Mouse (Mus musculus) left cerebral cortex, adult 18-20 months (tissue): ENCODE data around the gene Arhgef3. TPM values are rescaled to one million over a fixed set of nuclear protein-coding genes. Genes with fewer than 3 reads are reported as not detected.
A peak's percentile ranks its signal among the peaks of the same experiment; 100 is the strongest.

Source experiments
- DNase-seq, 2 experiments: peaks; one replicate each; pipeline ENCODE4 v3.0.0; 2021 to 2022; ENCODE audit warnings: low spot score in 2 of 2, mixed read lengths in 1 of 2
- microRNA-seq, 2 experiments: library from miRNA; unstranded; fragments of <30 nt; microRNA quantifications; one replicate each; pipeline ENCODE4 v1.2.0; 2021
- total RNA-seq, 2 experiments: library from RNA; stranded (reverse); gene quantifications; 2 replicates each; pipeline ENCODE4 v1.2.3; 2021

Gene Arhgef3
- total RNA-seq, 2 experiments from 2014 or later, result 67.4 to 85.3 TPM

GRCm38 (mm10) chr14:27405452-27405851 lies 290.8 kb downstream of the Arhgef3 start:
- no peak for DNase-seq

GRCm38 (mm10) chr14:27405947-27406346 lies 291.2 kb downstream of the Arhgef3 start:
- DNase-seq, result no peak

DNA sequence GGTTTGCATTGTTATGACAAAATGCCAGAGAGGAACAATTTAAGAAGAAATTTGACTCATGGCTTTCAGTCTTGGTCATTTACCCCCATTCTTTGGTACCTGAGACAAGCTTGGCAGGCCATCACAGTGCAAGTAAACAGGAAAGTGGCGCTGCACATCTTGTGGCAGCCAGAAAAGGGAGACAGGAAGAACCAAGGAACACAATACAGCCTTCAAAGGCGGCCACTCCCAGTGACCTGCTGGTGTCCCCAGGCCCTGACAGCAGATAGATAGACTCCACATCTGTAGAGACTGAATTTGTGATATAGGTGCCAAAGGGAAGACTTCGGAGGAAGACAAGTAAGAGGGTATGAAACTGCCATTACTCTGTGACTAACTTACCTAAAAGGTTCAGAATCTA lies 293.5 kb downstream of the Arhgef3 start:
- DNase-seq, result no peak

DNA sequence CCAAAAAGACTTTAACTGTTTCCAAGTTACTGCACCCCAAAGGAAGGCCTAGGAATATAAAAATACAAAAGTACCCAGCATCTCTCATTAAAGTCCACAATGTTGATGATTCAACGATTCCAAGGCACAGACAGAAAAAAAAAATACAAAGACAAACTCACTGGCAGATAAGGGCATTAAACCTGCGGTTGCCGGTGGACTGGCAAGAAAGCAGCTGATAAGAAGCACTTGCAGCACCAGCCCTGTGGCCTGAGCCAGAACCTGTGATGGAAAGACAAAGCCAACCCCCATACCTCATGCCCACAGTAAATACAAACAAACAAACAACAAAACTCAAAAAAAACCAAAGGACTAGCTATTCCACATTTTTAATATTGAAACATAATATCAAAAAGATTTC lies 295.0 kb downstream of the Arhgef3 start:
- no peak for DNase-seq

- no peak for DNase-seq
These were observed 296.8 kb downstream of the Arhgef3 start for GRCm38 (mm10) chr14:27411492-27411891.

- DNase-seq, result no peak
These were observed 298.0 kb downstream of the Arhgef3 start for GRCm38 (mm10) chr14:27412699-27413098.

DNA sequence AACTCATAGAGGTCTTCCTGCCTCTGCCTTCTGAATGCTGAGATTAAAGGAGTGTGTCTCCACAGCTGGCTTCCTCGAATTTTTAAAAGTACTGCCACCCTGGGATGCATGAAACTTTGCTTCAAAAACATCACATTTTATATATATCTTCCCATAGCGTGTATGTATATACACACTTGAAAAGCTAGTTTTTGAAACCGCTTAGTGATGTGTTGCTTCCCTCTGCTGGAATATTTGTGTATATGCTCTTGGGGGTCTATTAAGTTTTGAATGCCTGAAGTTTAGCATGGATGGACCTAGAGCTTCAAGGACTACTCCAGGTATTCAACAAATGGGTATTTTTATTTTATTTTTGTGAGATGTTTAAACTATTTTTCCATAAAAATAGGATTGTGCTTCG lies 299.3 kb downstream of the Arhgef3 start:
- DNase-seq, result no peak

- no peak for DNase-seq
These were observed 306.1 kb downstream of the Arhgef3 start for GRCm38 (mm10) chr14:27420816-27421215.

- DNase-seq, result no peak
These were observed 307.6 kb downstream of the Arhgef3 start for GRCm38 (mm10) chr14:27422301-27422700.

GRCm38 (mm10) chr14:27428573-27428972 lies 313.9 kb downstream of the Arhgef3 start, which contains the start of gene Fam208a:
Fam208a (plus strand) TSS chr14:27428834.
- peak; percentile 87 to 91 for DNase-seq

GRCm38 (mm10) chr14:27428973-27429711 lies 314.4 kb downstream of the Arhgef3 start:
- DNase-seq, result peak; percentile 79 to 89

DNA sequence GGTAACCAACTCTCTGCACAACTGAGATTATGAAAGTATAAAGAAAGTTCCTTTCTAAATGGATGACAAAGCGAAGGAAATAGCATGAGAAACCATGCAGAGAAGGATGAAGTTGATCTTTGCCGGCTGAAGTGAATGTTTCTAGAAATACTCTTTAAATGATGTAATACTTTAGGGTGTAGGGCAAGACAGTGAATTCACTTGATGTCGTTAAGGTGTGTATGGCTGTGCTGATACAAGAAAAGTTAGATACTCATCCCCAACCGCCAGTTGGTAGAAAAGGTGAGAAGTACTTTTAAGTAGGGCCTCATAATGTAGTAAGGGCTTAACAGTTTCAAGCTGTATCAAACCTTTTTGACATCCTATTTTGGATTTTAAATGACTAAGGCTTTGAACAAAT lies 315.6 kb downstream of the Arhgef3 start:
- DNase-seq, result no peak

- no peak for DNase-seq
These were observed 317.4 kb downstream of the Arhgef3 start for GRCm38 (mm10) chr14:27432064-27432463.

DNA sequence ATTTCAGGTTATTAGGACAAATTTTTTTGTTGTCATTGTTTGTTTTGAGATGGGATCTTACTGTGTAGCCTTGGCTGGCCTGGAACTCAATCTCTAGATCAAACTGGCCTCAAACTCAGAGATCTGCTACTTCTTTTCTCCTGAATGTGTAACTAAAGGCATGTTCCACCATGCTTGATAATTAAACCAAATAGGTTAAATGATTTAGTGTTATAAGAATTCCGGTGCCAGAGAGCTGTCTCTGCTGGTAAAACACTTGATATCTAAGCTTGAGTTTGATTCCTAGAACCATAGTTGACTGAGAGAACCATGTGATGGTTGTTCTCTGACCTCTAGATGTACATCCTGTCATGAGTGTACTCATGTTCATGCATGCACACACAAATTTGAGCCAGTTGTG lies 321.4 kb downstream of the Arhgef3 start:
- DNase-seq, result no peak

DNA sequence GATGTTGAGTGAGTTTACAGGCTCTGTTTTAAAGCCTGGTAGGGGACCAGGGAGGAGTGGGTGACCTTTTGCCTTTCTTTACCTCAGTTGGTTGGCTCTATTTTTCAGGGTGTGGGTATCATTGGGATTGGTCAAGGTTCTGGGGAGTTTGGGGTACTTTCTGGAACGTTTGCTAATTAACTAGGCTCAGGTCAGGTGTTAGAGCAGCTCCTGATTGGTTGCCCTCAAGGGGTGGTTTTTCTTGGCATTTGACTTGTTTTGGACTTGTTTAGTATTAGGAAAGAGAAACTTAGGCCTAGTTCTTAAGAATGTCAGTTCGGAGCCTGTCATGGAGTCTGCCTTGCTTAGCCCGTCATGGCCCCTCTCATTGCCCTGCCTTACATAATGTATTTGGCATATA lies 322.1 kb downstream of the Arhgef3 start:
- DNase-seq, result no peak

DNA sequence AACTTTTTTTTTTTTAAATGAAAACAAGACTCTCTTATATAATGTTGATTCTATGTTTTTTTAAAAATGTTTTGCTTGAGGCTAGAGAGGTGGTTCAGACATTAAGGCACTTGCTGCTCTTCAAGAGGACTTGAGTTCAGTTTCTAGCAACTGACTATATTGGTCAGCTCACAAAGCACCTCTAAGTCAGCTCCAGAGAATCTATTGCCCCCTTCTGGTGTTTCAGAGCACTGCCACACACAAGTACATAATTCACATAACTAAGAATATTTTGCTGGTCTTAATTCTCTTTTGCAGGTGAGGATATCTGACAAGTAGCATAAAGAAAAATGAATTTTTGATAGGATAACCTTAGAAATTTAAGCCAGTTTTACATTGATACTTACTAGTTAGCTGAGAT lies 326.2 kb downstream of the Arhgef3 start:
- DNase-seq, result no peak

DNA sequence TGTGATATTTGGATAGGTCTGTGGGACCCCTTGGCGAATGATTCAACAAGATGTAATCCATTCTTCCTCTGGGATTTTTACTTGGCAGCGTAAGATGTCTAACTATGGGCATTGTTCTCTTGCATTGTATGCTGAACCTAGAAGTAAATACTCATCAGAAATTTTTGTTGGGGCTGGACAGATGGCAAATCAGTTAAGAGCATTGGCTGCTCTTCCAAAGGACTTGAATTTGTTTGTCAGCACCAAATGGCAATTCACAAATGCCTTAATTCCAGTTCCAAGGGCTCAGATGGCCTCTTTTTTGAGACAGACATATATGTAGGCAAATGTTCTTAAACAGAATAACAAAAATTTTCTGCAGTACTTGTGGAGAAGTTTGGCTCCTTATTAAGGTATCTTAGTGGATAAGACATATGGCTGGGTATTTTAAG lies 330.2 kb downstream of the Arhgef3 start:
- no peak for DNase-seq

DNA sequence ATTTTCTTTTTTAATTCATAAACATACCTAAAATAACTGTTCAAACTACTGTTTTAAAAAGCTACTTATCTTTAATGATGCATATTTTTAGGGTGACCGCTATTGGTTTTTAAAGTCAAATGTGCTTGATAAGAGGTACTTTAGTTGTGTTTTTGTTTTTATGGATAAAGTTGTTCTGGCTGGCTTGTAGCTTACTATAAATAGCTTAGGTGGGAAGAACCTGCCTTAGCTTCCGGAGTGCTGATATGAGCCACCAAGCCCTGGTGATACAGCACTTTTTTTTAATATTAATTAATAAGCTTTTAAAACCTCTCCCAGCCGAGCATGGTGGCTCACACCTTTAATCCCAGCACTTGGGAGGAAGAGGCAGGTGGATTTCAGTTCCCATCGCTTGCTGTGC lies 332.3 kb downstream of the Arhgef3 start:
- no peak for DNase-seq

Small RNAs within 50 kb of the gene (microRNA-seq; reads per million reads assigned to microRNA genes)
- gene Gm23633, result 0 reads per million in 2 experiments

Other genes with a start within 250 kb of the Arhgef3 start
- not detected for gene Asb14, start 220.3 kb upstream of the Arhgef3 start, total RNA-seq
- gene Appl1, start 143.7 kb upstream of the Arhgef3 start, total RNA-seq, result 10 to 100 TPM; 65.7 to 70.5 TPM
- not detected for gene Hesx1, start 120.5 kb upstream of the Arhgef3 start, total RNA-seq
- gene Il17rd, start 76.0 kb upstream of the Arhgef3 start, total RNA-seq, result 1 to 10 TPM; 2.1 to 2.6 TPM